In genomic region chr13:41787863-41788536, GRCm38 (mm10) we compare ENCODE assay signal across 19 mouse cellular contexts. TPM values are rescaled to one million over a fixed set of nuclear protein-coding genes. Genes with fewer than 3 reads are reported as not detected.
DNase-seq lines count a peak whose midpoint lies in the region; ATAC-seq and TF ChIP-seq lines count a peak whose summit lies in the region.
"Had no signal": no experiment of that assay in that cellular context is flagged by ENCODE, and none has a peak within 500 bp of the region (broad histone marks: within the 10 kb centered on the region; RNA-seq: fewer than 3 reads in every experiment).

No protein-coding gene starts in this region.

- H3K9ac ChIP-seq in heart, embryonic 11.5 days (ENCODE audit: low read depth, low read length): no peak overlapping the region
- H3K9ac ChIP-seq: embryonic facial prominence, embryonic 15.5 days; hindbrain, embryonic 13.5 days; intestine, embryonic 15.5 days; limb, embryonic 15.5 days had no signal

- WGBS in heart, embryonic 11.5 days (ENCODE audit: insufficient replicate concordance): 64% methylated on average over 2 of the region's 2 CpGs

- H3K27ac ChIP-seq in bone marrow macrophage, adult 2 months (ENCODE audit: insufficient read depth, low read depth, low read length): peak overlapping the region; percentile 71
- no peak overlapping the region for H3K27ac ChIP-seq in heart, embryonic 11.5 days (ENCODE audit: low read depth, low read length)
- H3K27ac ChIP-seq: embryonic facial prominence, embryonic 15.5 days; forebrain, embryonic 10.5 days; hindbrain, embryonic 13.5 days; intestine, embryonic 15.5 days; limb, embryonic 15.5 days had no signal

- peaks cover 28% of the 10 kb centered on the region for H3K4me1 ChIP-seq in bone marrow macrophage, adult 2 months (ENCODE audit: control insufficient read depth, insufficient read depth, low read length)
- no peaks in the 10 kb centered on the region for H3K4me1 ChIP-seq in heart, embryonic 11.5 days (ENCODE audit: control insufficient read depth, insufficient read depth, low read length)
- H3K4me1 ChIP-seq: embryonic facial prominence, embryonic 15.5 days; hindbrain, embryonic 13.5 days; intestine, embryonic 15.5 days had no signal

- H3K4me2 ChIP-seq in heart, embryonic 11.5 days: no peak overlapping the region
- H3K4me2 ChIP-seq: embryonic facial prominence, embryonic 15.5 days; hindbrain, embryonic 13.5 days; intestine, embryonic 15.5 days; limb, embryonic 15.5 days had no signal

- ATAC-seq in megakaryocyte, adult 5-6 weeks (ENCODE audit: poor library complexity, severe bottlenecking): peak; percentile 71
- ATAC-seq in heart, embryonic 11.5 days (replicated peaks; ENCODE audit: insufficient number of reproducible peaks, low FRiP score, low TSS enrichment): no peak
- ATAC-seq: intestine, embryonic 15.5 days had no signal

- no peak for TF ChIP-seq CTCF in bone marrow macrophage, adult 2 months (IDR thresholded peaks at IDR 0.05; ENCODE audit: low read depth, low read length)

- no peaks in the 10 kb centered on the region for H3K9me3 ChIP-seq in heart, embryonic 11.5 days (replicated peaks; ENCODE audit: control insufficient read depth, low read length)
- H3K9me3 ChIP-seq: embryonic facial prominence, embryonic 15.5 days; forebrain, embryonic 10.5 days; hindbrain, embryonic 13.5 days; intestine, embryonic 15.5 days; limb, embryonic 15.5 days had no signal

- no peaks in the 10 kb centered on the region for H3K36me3 ChIP-seq in heart, embryonic 11.5 days (ENCODE audit: control insufficient read depth, insufficient read depth, low read length)
- H3K36me3 ChIP-seq: embryonic facial prominence, embryonic 15.5 days; forebrain, embryonic 10.5 days; hindbrain, embryonic 13.5 days; intestine, embryonic 15.5 days; limb, embryonic 15.5 days had no signal

- no peaks in the 10 kb centered on the region for H3K27me3 ChIP-seq in heart, embryonic 11.5 days (ENCODE audit: control insufficient read depth, insufficient read depth, low read length)
- H3K27me3 ChIP-seq: embryonic facial prominence, embryonic 15.5 days; hindbrain, embryonic 13.5 days; intestine, embryonic 15.5 days; limb, embryonic 15.5 days had no signal

- no peak for TF ChIP-seq POLR2A in bone marrow macrophage, adult 2 months (IDR thresholded peaks at IDR 0.05; ENCODE audit: borderline replicate concordance, low read depth, low read length)

- H3K4me3 ChIP-seq in bone marrow macrophage, adult 2 months (ENCODE audit: insufficient read depth, low read length): no peak overlapping the region
- H3K4me3 ChIP-seq in heart, embryonic 11.5 days (ENCODE audit: low read depth, low read length): no peak overlapping the region
- H3K4me3 ChIP-seq: embryonic facial prominence, embryonic 15.5 days; forebrain, embryonic 10.5 days; hindbrain, embryonic 13.5 days; intestine, embryonic 15.5 days; limb, embryonic 15.5 days had no signal

- DNase-seq in layer of hippocampus, adult 9-10 months (ENCODE audit: low spot score): peak; percentile 20
- no peak for DNase-seq in layer of hippocampus, postnatal 10 days (ENCODE audit: low spot score in 2 of 2)
- peak; percentile 56 for DNase-seq in A20 (ENCODE audit: low read depth, low spot score)
- DNase-seq in urinary bladder, adult 2 months (ENCODE audit: low spot score): no peak
- DNase-seq: cerebellum, adult 18-20 months; gastrocnemius, postnatal 25 days; heart, postnatal 10 days; lung, adult 2 months; lung, postnatal 4 days; midbrain, embryonic 14.5 days had no signal

RNA-seq across cellular contexts. Expression of gene Adtrp, which starts 59.5 kb away (rescaled TPM):
- total RNA-seq in layer of hippocampus, postnatal 10 days (2021): under 1 TPM; 0.46 to 0.69 TPM
- not detected in 2 replicates for polyA plus RNA-seq in bone marrow macrophage, adult 2 months (2012; ENCODE audit: insufficient read depth, insufficient read length, missing spikeins)
- total RNA-seq in megakaryocyte, adult 5-6 weeks (2015): 1.6 and 10.1 TPM in 2 replicates
- total RNA-seq in megakaryocyte, adult 5-6 weeks (2017): 7.9 and 12.8 TPM in 2 replicates
- 16.6 and 23.3 TPM in 2 replicates for polyA plus RNA-seq in urinary bladder, adult 2 months (2012; rRNA removed)
- not detected in 2 replicates for polyA plus RNA-seq in heart, embryonic 11.5 days (2014; fragmentation: Nextera tagmentation; extraction: Ambion mirVana)
- total RNA-seq: MEL had no signal
- polyA plus RNA-seq: forebrain, embryonic 10.5 days; midbrain, embryonic 14.5 days had no signal

Comparison
In these comparisons a context has a peak if more than half of its experiments do, and no peak if none do; other contexts are left out.
1. DNase-seq: peak in layer of hippocampus, adult 9-10 months (single experiment) and A20 (single experiment); none in layer of hippocampus, postnatal 10 days (0 of 2) and urinary bladder, adult 2 months (single experiment).